Mouse (Mus musculus): ENCODE results near the gene Gpank1. TPM values are rescaled to one million over a fixed set of nuclear protein-coding genes. Genes with fewer than 3 reads are reported as not detected.

The Gpank1 gene
- 1 to 10 TPM; 6.8 to 8.5 TPM for total RNA-seq (2021)
- 9.5 TPM in 2 replicates for polyA plus RNA-seq (2012; rRNA removed)
- long read RNA-seq, partial matches to known transcripts, result 0 of 8 reads
- long read RNA-seq, other reads (novel, unspliced or antisense), result 5 of 8 reads

DNA sequence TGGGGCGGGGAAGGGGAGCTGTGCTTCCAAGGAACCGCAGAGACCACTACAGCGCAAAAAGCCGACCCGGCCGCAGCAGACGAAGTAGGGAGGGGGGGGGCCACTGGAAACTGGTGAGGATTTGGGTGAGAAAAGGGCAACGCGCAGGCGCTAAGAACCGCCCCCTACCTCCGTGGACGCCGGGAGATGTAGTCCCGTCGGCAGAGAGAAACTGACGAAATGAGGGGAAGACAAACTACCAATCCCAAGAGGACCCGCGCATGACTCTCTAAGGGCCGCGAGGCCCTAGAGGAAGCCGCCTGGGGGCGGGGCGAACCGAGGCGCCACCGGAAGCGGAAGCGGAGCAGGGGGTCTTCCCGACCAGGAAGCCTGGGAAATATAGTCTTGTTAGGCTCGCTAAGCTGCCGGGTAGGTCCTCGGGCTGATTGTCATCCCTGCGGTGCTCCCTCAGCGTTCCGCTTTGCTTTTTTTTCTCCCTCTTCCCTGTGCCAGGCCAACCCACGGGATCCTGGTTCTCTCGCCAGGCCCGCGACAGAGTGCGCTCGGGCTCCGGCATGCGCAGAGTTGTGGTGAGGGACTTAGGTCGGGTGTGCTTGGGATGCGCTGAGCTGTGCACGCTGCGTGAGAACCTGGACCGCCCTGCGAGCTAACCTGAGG is at the start of gene Gpank1:
Gene Gpank1 (plus strand): TSS at position 313 of the 657 bp plus-strand sequence.
- H3K27ac ChIP-seq, result peak within 1 kb of the TSS; percentile 91
- intact Hi-C loops (cut with DNase I), result loop anchor here (2.0 to 5.0 kb wide), 3 partner anchors 14 to 116 kb away; partner anchors contain the start of genes Bag6 and Nfkbil1
- TF ChIP-seq CTCF (IDR thresholded peaks at IDR 0.05), result peak; percentile 9; the same call in 1 of the 2 replicates
- no peak for TF ChIP-seq EP300 (IDR thresholded peaks at IDR 0.05; ENCODE audit: insufficient read depth, low read depth, low read length)
- TF ChIP-seq POLR2A (IDR thresholded peaks at IDR 0.05; ENCODE audit: insufficient read depth, low read depth, low read length), result peak; percentile 77
- H3K79me2 ChIP-seq (replicated peaks; ENCODE audit: control insufficient read depth, insufficient read depth, low read length), result peaks cover 5% of the 10 kb centered on the region; the same call in 1 of the 2 replicates
- H3K9ac ChIP-seq (ENCODE audit: low read depth, low read length), result peak within 1 kb of the TSS; percentile 88
- peaks cover 6% of the 10 kb centered on the region for H3K36me3 ChIP-seq (ENCODE audit: control insufficient read depth, insufficient read depth, low read length)
- H3K27me3 ChIP-seq (ENCODE audit: control insufficient read depth, insufficient read depth, low read length), result no peaks in the 10 kb centered on the region
- peak within 1 kb of the TSS; percentile 100 for H3K4me3 ChIP-seq
- peaks cover 8% of the 10 kb centered on the region for H3K4me1 ChIP-seq (ENCODE audit: control insufficient read depth, insufficient read depth, low read length)
- peak; percentile 97 to 99 for DNase-seq
- under 1% methylated on average over 50 of the region's 50 CpGs for WGBS

DNA sequence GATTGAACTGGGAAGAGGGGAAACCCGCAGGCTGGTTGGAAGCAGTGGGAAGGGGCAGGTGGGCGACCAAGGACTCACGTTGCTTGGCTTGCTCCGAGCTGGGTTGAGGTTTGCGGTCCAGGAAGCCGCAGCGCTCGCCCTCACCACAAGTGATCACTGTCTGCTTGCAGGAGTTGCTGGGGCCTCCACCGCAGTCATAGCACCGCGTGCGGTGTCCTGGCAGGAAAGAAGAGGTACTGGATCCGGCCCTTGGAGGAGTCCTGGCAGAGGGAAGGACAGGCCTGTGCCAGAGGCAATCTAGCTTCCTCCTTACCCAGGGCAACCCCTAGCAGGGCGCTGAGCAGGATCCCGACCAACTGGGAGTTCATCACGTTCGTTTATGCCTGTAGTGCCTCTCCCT is 47.2 kb upstream of the Gpank1 start:
- WGBS, result 64% methylated on average over 17 of the region's 17 CpGs
- no peak overlapping the region for H3K9ac ChIP-seq (ENCODE audit: low read depth, low read length)
- intact Hi-C loops (cut with DNase I), result no loop called here

DNA sequence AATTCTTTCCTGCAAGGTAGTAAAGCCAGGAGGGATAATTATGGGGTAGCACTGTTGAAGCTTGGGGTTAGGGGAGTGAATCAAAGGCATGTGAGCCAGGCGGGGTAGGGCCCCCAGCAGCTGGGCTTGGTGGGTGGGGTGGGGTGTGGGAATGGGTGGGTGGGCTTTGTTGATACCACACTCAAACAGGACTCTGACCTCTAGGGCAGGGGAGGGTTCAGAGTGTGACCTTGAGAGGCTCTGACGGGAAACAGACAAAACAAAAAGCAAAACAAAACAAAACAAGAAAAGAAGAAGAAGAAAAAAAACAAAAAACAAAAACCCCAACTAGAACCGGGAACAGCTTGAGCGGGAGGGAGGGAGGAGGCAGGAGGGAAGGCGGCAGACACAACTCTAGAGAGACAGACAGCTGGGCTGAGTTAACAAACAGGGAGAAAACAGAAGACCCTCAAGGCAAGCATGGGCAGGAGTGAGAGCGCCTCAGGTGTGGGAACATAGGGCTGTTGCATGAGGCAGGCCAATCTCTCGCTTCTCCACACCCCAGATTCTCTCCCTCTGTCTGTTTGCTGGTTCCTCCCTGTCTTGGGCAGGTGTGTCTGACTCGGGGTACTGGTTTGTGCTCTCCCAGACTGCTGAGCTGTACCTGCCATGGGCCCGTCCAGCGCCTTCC is 44.6 kb upstream of the Gpank1 start, which contains the start of gene Ly6g6e:
Gene Ly6g6e (plus strand): TSS at position 396 of the 670 bp plus-strand sequence.
- intact Hi-C loops (cut with DNase I), result no loop called here
- no peaks in the 10 kb centered on the region for H3K27me3 ChIP-seq (ENCODE audit: control insufficient read depth, insufficient read depth, low read length)
- H3K27ac ChIP-seq, result peak within 1 kb of the TSS; percentile 68
- no peak for TF ChIP-seq POLR2A (IDR thresholded peaks at IDR 0.05; ENCODE audit: insufficient read depth, low read depth, low read length)
- TF ChIP-seq CTCF (IDR thresholded peaks at IDR 0.05), result no peak
- no peak for TF ChIP-seq EP300 (IDR thresholded peaks at IDR 0.05; ENCODE audit: insufficient read depth, low read depth, low read length)
- H3K79me2 ChIP-seq (replicated peaks; ENCODE audit: control insufficient read depth, insufficient read depth, low read length), result no peaks in the 10 kb centered on the region
- WGBS, result 51% methylated on average over 10 of the region's 10 CpGs
- no peaks in the 10 kb centered on the region for H3K36me3 ChIP-seq (ENCODE audit: control insufficient read depth, insufficient read depth, low read length)
- no peak for DNase-seq
- H3K4me3 ChIP-seq, result peak within 1 kb of the TSS; percentile 57
- H3K9ac ChIP-seq (ENCODE audit: low read depth, low read length), result peak within 1 kb of the TSS; percentile 73
- peaks cover 8% of the 10 kb centered on the region for H3K4me1 ChIP-seq (ENCODE audit: control insufficient read depth, insufficient read depth, low read length)

More for the DNA sequence above, 47.2 kb upstream of the Gpank1 start:
- Histone ChIP-seq H3K27me3 (ENCODE audit: control insufficient read depth, insufficient read depth, low read length) (no peaks in the 10 kb centered on the region), H3K36me3 (ENCODE audit: control insufficient read depth, insufficient read depth, low read length) (no peaks in the 10 kb centered on the region), H3K27ac (no peak overlapping the region), H3K79me2 (replicated peaks; ENCODE audit: control insufficient read depth, insufficient read depth, low read length) (no peaks in the 10 kb centered on the region), H3K4me1 (ENCODE audit: control insufficient read depth, insufficient read depth, low read length) (peaks cover 5% of the 10 kb centered on the region), H3K4me3 (no peak overlapping the region)
- TF ChIP-seq EP300 (IDR thresholded peaks at IDR 0.05; ENCODE audit: insufficient read depth, low read depth, low read length), result no peak
- TF ChIP-seq POLR2A (IDR thresholded peaks at IDR 0.05; ENCODE audit: insufficient read depth, low read depth, low read length), result no peak
- no peak for TF ChIP-seq CTCF (IDR thresholded peaks at IDR 0.05)
- no peak for DNase-seq

DNA sequence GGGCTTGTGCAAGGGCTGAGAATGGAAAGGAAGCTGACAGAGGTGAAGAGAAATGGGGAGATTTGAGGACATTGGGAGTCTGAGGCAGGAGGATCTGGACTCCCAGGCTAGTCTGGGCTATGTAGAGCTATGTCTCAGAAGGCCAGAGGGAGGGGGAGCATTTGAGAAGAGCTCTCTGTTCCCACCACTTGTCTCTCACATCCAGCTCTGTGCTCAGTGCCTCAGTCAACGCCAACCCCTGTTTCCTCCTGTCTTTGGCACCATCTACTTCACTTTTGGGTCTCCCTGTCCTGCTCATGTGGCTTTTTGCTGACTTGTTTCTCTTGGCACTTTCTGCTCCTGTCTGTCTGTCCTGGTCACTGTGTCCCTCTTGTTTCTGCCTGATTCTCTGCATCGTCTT is 44.0 kb upstream of the Gpank1 start:
- no peak for TF ChIP-seq EP300 (IDR thresholded peaks at IDR 0.05; ENCODE audit: insufficient read depth, low read depth, low read length)
- TF ChIP-seq POLR2A (IDR thresholded peaks at IDR 0.05; ENCODE audit: insufficient read depth, low read depth, low read length), result no peak
- no peak for TF ChIP-seq CTCF (IDR thresholded peaks at IDR 0.05)
- Histone ChIP-seq H3K79me2 (replicated peaks; ENCODE audit: control insufficient read depth, insufficient read depth, low read length) (no peaks in the 10 kb centered on the region), H3K36me3 (ENCODE audit: control insufficient read depth, insufficient read depth, low read length) (no peaks in the 10 kb centered on the region), H3K4me1 (ENCODE audit: control insufficient read depth, insufficient read depth, low read length) (peaks cover 8% of the 10 kb centered on the region), H3K9ac (ENCODE audit: low read depth, low read length) (peak overlapping the region; percentile 73), H3K27me3 (ENCODE audit: control insufficient read depth, insufficient read depth, low read length) (no peaks in the 10 kb centered on the region), H3K4me3 (peak overlapping the region; percentile 57), H3K27ac (peak overlapping the region; percentile 68)
- no peak for DNase-seq
- WGBS, result 34% methylated on average over 2 of the region's 2 CpGs
- intact Hi-C loops (cut with DNase I), result no loop called here

DNA sequence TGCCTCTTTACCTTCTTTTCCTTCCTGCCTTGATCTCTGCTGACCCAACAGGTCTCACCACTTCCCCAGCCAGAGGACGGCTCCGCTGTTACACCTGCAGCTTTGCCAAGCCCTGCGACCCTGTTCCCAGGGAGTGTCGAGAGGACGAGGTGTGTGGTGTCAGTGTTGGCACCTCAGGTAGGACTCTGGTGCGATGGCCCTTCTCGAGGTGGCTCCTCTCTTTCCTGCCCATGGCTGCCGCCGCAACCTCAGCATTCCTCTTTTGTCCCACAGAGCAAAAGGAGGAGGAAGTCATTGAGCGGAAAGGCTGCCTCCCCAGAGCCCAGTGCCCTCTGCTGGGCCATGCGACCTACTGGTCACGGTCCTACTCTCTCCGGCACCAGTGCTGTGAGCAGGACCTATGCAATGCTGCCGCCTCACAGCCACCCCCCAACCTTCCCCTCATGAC is 43.4 kb upstream of the Gpank1 start, which contains the start of gene Ly6g6d:
Gene Ly6g6d (minus strand): TSS at position 280 of the 448 bp plus-strand sequence.
- peaks cover 8% of the 10 kb centered on the region for H3K4me1 ChIP-seq (ENCODE audit: control insufficient read depth, insufficient read depth, low read length)
- 10% methylated on average over 14 of the region's 14 CpGs for WGBS
- intact Hi-C loops (cut with DNase I), result loop anchor here (1.0 kb wide), 1 partner anchor 57 kb away; no protein-coding TSS in a partner anchor

More for the DNA sequence above, 43.4 kb upstream of the Gpank1 start, which contains the start of gene Ly6g6d:
- Histone ChIP-seq H3K9ac (ENCODE audit: low read depth, low read length) (peak within 1 kb of the TSS; percentile 73), H3K79me2 (replicated peaks; ENCODE audit: control insufficient read depth, insufficient read depth, low read length) (no peaks in the 10 kb centered on the region), H3K27me3 (ENCODE audit: control insufficient read depth, insufficient read depth, low read length) (no peaks in the 10 kb centered on the region), H3K36me3 (ENCODE audit: control insufficient read depth, insufficient read depth, low read length) (no peaks in the 10 kb centered on the region), H3K27ac (peak within 1 kb of the TSS; percentile 68), H3K4me3 (peak within 1 kb of the TSS; percentile 57)
- TF ChIP-seq POLR2A (IDR thresholded peaks at IDR 0.05; ENCODE audit: insufficient read depth, low read depth, low read length), result peak; percentile 55; the same call in 1 of the 2 replicates
- TF ChIP-seq CTCF (IDR thresholded peaks at IDR 0.05), result peak; percentile 76
- TF ChIP-seq EP300 (IDR thresholded peaks at IDR 0.05; ENCODE audit: insufficient read depth, low read depth, low read length), result no peak
- DNase-seq, result peak; percentile 69 to 73

All from heart, adult 2 months (tissue).